Mouse (Mus musculus) heart, embryonic 14.5 days (tissue): ENCODE measurements around the gene Tomm6. TPM values are rescaled to one million over a fixed set of nuclear protein-coding genes. Genes with fewer than 3 reads are reported as not detected.

Experiments used
- ATAC-seq: fragments of 200-750 bp; cut with Nextera tagmentation; 2 replicates; pipeline ENCODE4 v1.8.0; 2017; ENCODE audit warnings: low read depth, moderate TSS enrichment; ENCODE audit not compliant: insufficient number of reproducible peaks, insufficient read depth, low FRiP score
- H3K27ac ChIP-seq, 2 experiments: fragments of 200-500 bp in 1 of 2; fragments of 300-500 bp in 1 of 2; sonication (generic) in 1 of 2; replicated peaks in 1 of 2; 2 replicates each; pipeline ENCODE4 v1.5.1; 2012 to 2014; ENCODE audit warnings: low read depth in 2 of 2, low read length in 2 of 2, control low read depth in 1 of 2, mild to moderate bottlenecking in 1 of 2, mixed read lengths in 1 of 2; ENCODE audit not compliant: control insufficient read depth in 1 of 2, insufficient read depth in 1 of 2
- H3K27me3 ChIP-seq: fragments of 300-500 bp; sonication (generic); 2 replicates; pipeline ENCODE4 v1.6.1; 2014; ENCODE audit warnings: mild to moderate bottlenecking, low read length, control low read depth; ENCODE audit not compliant: control insufficient read depth, insufficient read depth
- H3K36me3 ChIP-seq: fragments of 300-500 bp; sonication (generic); 2 replicates; pipeline ENCODE4 v1.6.1; 2014; ENCODE audit warnings: mild to moderate bottlenecking, control low read depth, low read length, mixed read lengths; ENCODE audit not compliant: control insufficient read depth, insufficient read depth
- H3K4me1 ChIP-seq, 2 experiments: fragments of 200-500 bp in 1 of 2; fragments of 300-500 bp in 1 of 2; sonication (generic) in 1 of 2; 2 replicates each; pipeline ENCODE4 v1.6.1; 2012 to 2014; ENCODE audit warnings: low read length in 2 of 2, control low read depth in 1 of 2, mixed read lengths in 1 of 2; ENCODE audit not compliant: control insufficient read depth in 2 of 2, insufficient read depth in 2 of 2
- H3K4me2 ChIP-seq: fragments of 300-500 bp; sonication (generic); 2 replicates; pipeline ENCODE4 v1.6.1; 2014; ENCODE audit warnings: mild to moderate bottlenecking, low read length
- H3K4me3 ChIP-seq, 2 experiments: fragments of 200-500 bp in 1 of 2; fragments of 300-500 bp in 1 of 2; sonication (generic) in 1 of 2; 2 replicates each; pipeline ENCODE4 v1.5.1; 2012 to 2014; ENCODE audit warnings: low read length in 2 of 2, mild to moderate bottlenecking in 2 of 2, control low read depth in 1 of 2, low read depth in 1 of 2, moderate library complexity in 1 of 2; ENCODE audit not compliant: control insufficient read depth in 1 of 2, insufficient read depth in 1 of 2
- H3K9ac ChIP-seq: fragments of 300-500 bp; sonication (generic); 2 replicates; pipeline ENCODE4 v1.6.1; 2014; ENCODE audit warnings: mild to moderate bottlenecking, low read length
- H3K9me3 ChIP-seq: fragments of 300-500 bp; sonication (generic); 2 replicates; pipeline ENCODE4 v1.6.1; 2016; ENCODE audit warnings: low read length, control low read depth; ENCODE audit not compliant: control insufficient read depth
- WGBS: fragments of 180-500 bp; shearing (Covaris S2); extraction: QIAGEN DNeasy Blood & Tissue Kit; methylation state at CpG from one replicate; pipeline ENCODE4 v1.1.7; 2014; 5-methylcytosine and 5-hydroxymethylcytosine counted together
- polyA plus RNA-seq: library from polyadenylated mRNA; unstranded; fragments of >200 nt; fragmentation: Nextera tagmentation; extraction: Ambion mirVana; gene quantifications from 2 replicates; pipeline ENCODE4 v1.2.1, GENCODE M21; 2014

Gene Tomm6
- polyA plus RNA-seq: 354 and 369 TPM in 2 replicates

DNA sequence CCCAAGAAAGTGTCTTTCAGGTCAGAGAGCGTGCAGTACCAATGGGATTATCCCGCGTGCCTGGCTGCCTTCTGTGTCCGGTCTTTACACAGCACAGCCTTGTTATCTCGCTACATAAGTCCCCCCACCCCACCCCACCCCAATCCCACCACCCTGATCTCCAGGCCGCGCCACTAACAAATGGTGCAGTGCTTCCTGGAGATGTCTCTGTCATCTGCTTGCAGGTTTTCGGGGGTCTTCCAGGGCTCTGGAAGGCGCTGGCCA, at the start of gene Tomm6:
TSS of gene Tomm6 (minus strand) at position 43 of the 264 bp plus-strand sequence.
- H3K4me2 ChIP-seq: peak within 1 kb of the TSS; percentile 90
- H3K27ac ChIP-seq: peak within 1 kb of the TSS; percentile 61 to 76
- H3K9me3 ChIP-seq: no peaks in the 10 kb centered on the region
- peaks cover 35% of the 10 kb centered on the region for H3K36me3 ChIP-seq
- ATAC-seq: no peak; the same call in 1 of the 2 replicates
- peak within 1 kb of the TSS; percentile 83 to 84 for H3K4me3 ChIP-seq
- 0 out of 2 replicates have a peak, but pooled peaks cover 3% of the 10 kb centered on the region for H3K27me3 ChIP-seq
- H3K9ac ChIP-seq: peak within 1 kb of the TSS; percentile 88
- H3K4me1 ChIP-seq: peaks cover 4 to 13% of the 10 kb centered on the region in 2 experiments; a peak in 3 of 4 replicates
- under 1% methylated on average over 9 of the region's 9 CpGs for WGBS

- Histone ChIP-seq H3K9ac (peak overlapping the region; percentile 95), H3K9me3 (no peaks in the 10 kb centered on the region), H3K4me2 (peak overlapping the region; percentile 82), H3K4me3 (peak overlapping the region; percentile 88 to 90), H3K27ac (peak overlapping the region; percentile 89 to 95), H3K4me1 (peaks cover 17 to 32% of the 10 kb centered on the region in 2 experiments), H3K27me3 (no peaks in the 10 kb centered on the region), H3K36me3 (0 out of 2 replicates have a peak, but pooled peaks cover 5% of the 10 kb centered on the region)
- ATAC-seq: peak; percentile 87
- WGBS: under 1% methylated on average over 33 of the region's 60 CpGs
Observed at GRCm38 (mm10) chr17:47737271-47738065, 49.3 kb upstream of the Tomm6 start.

GRCm38 (mm10) chr17:47736856-47737255, 48.7 kb upstream of the Tomm6 start, which contains the start of gene Tfeb:
Gene Tfeb (plus strand): TSS chr17:47737030.
- Histone ChIP-seq H3K9ac (peak within 1 kb of the TSS; percentile 95), H3K4me1 (peaks cover 17 to 32% of the 10 kb centered on the region in 2 experiments), H3K27me3 (no peaks in the 10 kb centered on the region), H3K27ac (peak within 1 kb of the TSS; percentile 89 to 95), H3K9me3 (no peaks in the 10 kb centered on the region), H3K4me2 (peak within 1 kb of the TSS; percentile 82), H3K36me3 (0 out of 2 replicates have a peak, but pooled peaks cover 5% of the 10 kb centered on the region), H3K4me3 (peak within 1 kb of the TSS; percentile 88 to 90)
- peak; percentile 68 for ATAC-seq
- under 1% methylated on average over 45 of the region's 47 CpGs for WGBS

DNA sequence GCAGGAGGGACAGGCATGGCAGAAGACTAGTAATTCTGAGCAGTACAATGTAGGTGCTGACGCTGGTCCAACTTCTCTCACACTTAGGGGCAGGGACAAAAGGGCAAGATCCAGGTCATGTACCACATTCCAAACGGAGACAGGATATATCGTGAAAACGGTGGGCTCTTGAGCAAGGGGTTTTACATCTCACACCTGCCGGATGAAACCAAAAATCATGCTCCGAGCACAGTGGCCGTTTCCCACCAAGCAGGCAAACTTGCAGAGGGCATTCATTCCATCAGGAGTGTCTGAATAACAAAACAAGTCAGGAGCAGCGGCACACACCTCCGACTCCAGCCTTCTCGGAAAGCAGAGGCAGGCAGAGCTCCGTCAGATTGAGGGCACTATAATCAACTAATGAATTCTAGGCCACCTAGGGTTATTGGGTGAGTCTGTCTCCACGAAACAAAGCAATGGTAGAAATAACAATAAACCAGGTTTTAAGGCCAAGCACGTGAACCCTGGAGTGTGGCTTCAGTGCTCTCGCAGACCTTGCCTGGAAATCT, 47.4 kb upstream of the Tomm6 start:
- H3K27me3 ChIP-seq: no peaks in the 10 kb centered on the region
- H3K4me1 ChIP-seq: peaks cover 12 to 21% of the 10 kb centered on the region in 2 experiments
- H3K27ac ChIP-seq: no peak overlapping the region
- no peak for ATAC-seq
- no peak overlapping the region for H3K4me3 ChIP-seq
- H3K9ac ChIP-seq: no peak overlapping the region
- H3K36me3 ChIP-seq: 0 out of 2 replicates have a peak, but pooled peaks cover 5% of the 10 kb centered on the region
- no peaks in the 10 kb centered on the region for H3K9me3 ChIP-seq
- no peak overlapping the region for H3K4me2 ChIP-seq
- 75% methylated on average over 14 of the region's 14 CpGs for WGBS

DNA sequence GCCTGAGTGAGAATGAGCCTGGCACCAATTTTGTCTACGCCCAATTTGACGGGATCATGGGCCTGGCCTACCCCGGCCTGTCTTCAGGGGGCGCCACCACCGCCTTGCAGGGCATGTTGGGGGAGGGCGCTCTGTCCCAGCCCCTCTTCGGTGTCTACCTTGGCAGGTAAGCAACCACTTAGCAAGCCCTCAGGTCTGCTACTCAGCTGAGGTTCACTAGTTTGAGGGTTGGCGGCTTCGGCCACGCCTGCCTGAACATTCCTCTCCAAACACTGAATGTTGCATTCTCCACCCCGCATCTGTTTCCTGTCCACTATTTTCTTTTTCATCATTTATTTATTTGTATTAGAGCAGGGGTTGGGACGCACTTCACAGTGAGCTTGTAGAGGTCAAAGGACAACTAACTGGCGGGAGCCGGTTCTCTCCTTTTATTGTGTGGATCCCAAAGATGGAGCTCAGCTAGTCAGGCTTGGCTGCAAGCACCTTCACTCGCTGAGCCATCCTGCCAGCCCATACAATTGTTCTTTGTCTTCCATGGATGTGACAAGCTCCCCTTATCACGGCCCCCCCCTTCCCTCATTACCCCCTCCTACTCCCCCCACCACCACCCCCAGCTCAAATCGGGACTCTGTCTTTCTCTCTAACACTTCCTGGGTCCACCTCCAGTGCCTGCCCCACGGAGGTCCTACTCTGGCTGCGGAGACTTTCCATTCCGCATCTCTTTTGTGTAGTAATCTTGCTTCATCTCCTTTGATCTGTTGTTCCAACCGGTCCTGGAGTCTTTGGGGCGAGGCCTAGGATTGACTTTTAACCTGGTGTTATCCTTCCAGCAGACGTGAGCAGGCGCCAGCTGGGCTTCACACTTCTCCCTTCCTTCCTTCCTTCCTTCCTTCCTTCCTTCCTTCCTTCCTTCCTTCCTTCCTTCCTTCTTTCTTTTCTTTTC, 42.7 kb upstream of the Tomm6 start:
- Histone ChIP-seq H3K36me3 (no peaks in the 10 kb centered on the region), H3K4me2 (no peak overlapping the region), H3K27me3 (no peaks in the 10 kb centered on the region), H3K9ac (no peak overlapping the region), H3K4me3 (no peak overlapping the region), H3K27ac (no peak overlapping the region), H3K9me3 (no peaks in the 10 kb centered on the region), H3K4me1 (no peaks in the 10 kb centered on the region; a peak in 1 of 4 replicates)
- no peak for ATAC-seq
- 57% methylated on average over 24 of the region's 24 CpGs for WGBS

DNA sequence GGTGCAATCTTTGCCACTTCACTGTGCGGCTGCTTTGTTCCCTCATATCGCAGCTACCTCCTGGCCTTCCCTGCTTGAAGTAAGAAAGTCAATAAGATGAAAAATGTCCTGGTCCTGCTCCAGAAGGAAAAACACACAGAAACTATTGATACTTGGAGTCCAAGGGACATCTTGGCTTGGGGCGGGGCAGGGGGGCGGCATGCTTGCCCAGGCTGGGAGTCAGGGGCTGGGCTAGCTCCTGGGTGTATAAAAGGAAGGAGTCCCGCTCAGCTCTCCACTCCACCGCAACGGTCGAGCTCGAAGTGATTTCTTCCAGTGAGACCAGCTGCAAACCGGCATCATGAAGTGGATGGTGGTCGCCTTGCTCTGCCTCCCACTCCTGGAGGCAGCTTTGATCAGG, 38.4 kb upstream of the Tomm6 start, which contains the start of gene Pgc:
TSS of gene Pgc (plus strand) at position 277 of the 400 bp plus-strand sequence.
- H3K36me3 ChIP-seq: no peaks in the 10 kb centered on the region
- H3K27me3 ChIP-seq: no peaks in the 10 kb centered on the region
- H3K4me3 ChIP-seq: no peak within 1 kb of the TSS
- no peak within 1 kb of the TSS for H3K27ac ChIP-seq
- H3K4me2 ChIP-seq: no peak within 1 kb of the TSS
- 80% methylated on average over 11 of the region's 11 CpGs for WGBS
- H3K9me3 ChIP-seq: no peaks in the 10 kb centered on the region
- H3K4me1 ChIP-seq: no peaks in the 10 kb centered on the region; a peak in 1 of 4 replicates
- H3K9ac ChIP-seq: no peak within 1 kb of the TSS
- ATAC-seq: no peak

DNA sequence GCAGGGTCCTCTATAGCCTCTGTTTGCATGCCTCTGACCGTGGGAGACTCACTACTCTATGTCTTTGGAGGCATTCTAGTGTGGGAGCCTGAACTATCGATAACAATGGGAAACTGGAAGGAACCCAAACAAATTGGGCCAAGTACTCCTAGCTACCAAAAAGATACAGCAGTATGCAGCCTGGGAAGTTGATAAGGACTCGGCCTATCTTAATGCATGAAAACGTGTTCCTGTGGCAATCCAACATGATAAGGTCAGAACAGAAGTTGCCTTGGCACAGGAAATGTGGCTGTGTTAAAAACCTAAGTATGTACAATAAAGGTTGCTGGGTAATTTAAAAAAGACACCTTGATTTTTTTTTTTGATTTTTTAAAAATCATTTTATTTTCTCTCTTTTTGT, 33.0 kb upstream of the Tomm6 start:
- Histone ChIP-seq H3K9ac (no peak overlapping the region), H3K36me3 (no peaks in the 10 kb centered on the region), H3K4me2 (no peak overlapping the region), H3K4me1 (peaks cover 0 to under 1% of the 10 kb centered on the region in 2 experiments; a peak in 2 of 4 replicates), H3K4me3 (no peak overlapping the region), H3K27me3 (no peaks in the 10 kb centered on the region), H3K9me3 (no peaks in the 10 kb centered on the region), H3K27ac (no peak overlapping the region)
- no peak for ATAC-seq
- 34% methylated on average over 4 of the region's 4 CpGs for WGBS
